Mouse (Mus musculus) urinary bladder, adult 18-20 months (tissue): ENCODE data around the gene Pip4k2a.

Experiments
- DNase-seq, 2 experiments: peaks; one replicate each; pipeline ENCODE4 v3.0.0; 2022; ENCODE audit warnings: low spot score in 2 of 2, mixed read lengths in 2 of 2

Pip4k2a gene

GRCm38 (mm10) chr2:18979675-18980074, 18.3 kb downstream of the Pip4k2a start:
- no peak for DNase-seq

- no peak for DNase-seq
Measured at GRCm38 (mm10) chr2:18979046-18979445, 18.9 kb downstream of the Pip4k2a start.

- no peak for DNase-seq
Measured at GRCm38 (mm10) chr2:18977201-18977805, 20.6 kb downstream of the Pip4k2a start.

GRCm38 (mm10) chr2:18976175-18976574, 21.8 kb downstream of the Pip4k2a start:
- DNase-seq, result no peak

- DNase-seq, result no peak
Measured at GRCm38 (mm10) chr2:18974882-18975645, 22.9 kb downstream of the Pip4k2a start.

- no peak for DNase-seq
Measured at GRCm38 (mm10) chr2:18971564-18971963, 26.4 kb downstream of the Pip4k2a start.

- no peak for DNase-seq
Measured at GRCm38 (mm10) chr2:18970461-18970860, 27.5 kb downstream of the Pip4k2a start.

GRCm38 (mm10) chr2:18969066-18969681, 28.8 kb downstream of the Pip4k2a start:
- DNase-seq, result no peak

- no peak for DNase-seq
Measured at GRCm38 (mm10) chr2:18967451-18968063, 30.4 kb downstream of the Pip4k2a start.

- no peak for DNase-seq
Measured at GRCm38 (mm10) chr2:18966566-18966965, 31.4 kb downstream of the Pip4k2a start.

GRCm38 (mm10) chr2:18965950-18966349, 32.0 kb downstream of the Pip4k2a start:
- no peak for DNase-seq

- no peak for DNase-seq
Measured at GRCm38 (mm10) chr2:18965108-18965507, 32.8 kb downstream of the Pip4k2a start.

GRCm38 (mm10) chr2:18963286-18964040, 34.5 kb downstream of the Pip4k2a start:
- DNase-seq, result no peak

- DNase-seq, result no peak
Measured at GRCm38 (mm10) chr2:18962502-18962901, 35.4 kb downstream of the Pip4k2a start.

- no peak for DNase-seq
Measured at GRCm38 (mm10) chr2:18960376-18960973, 37.5 kb downstream of the Pip4k2a start.

GRCm38 (mm10) chr2:18959558-18959957, 38.4 kb downstream of the Pip4k2a start:
- no peak for DNase-seq

- no peak for DNase-seq
Measured at GRCm38 (mm10) chr2:18959008-18959407, 38.9 kb downstream of the Pip4k2a start.

- no peak for DNase-seq
Measured at GRCm38 (mm10) chr2:18958501-18958900, 39.4 kb downstream of the Pip4k2a start.

GRCm38 (mm10) chr2:18958044-18958443, 39.9 kb downstream of the Pip4k2a start:
- no peak for DNase-seq

- no peak for DNase-seq
Measured at GRCm38 (mm10) chr2:18957459-18957858, 40.5 kb downstream of the Pip4k2a start.

- no peak for DNase-seq
Measured at GRCm38 (mm10) chr2:18956945-18957344, 41.0 kb downstream of the Pip4k2a start.
